Mouse (Mus musculus): ENCODE data around the gene Ankrd17. TPM values are rescaled to one million over a fixed set of nuclear protein-coding genes. Genes with fewer than 3 reads are reported as not detected.

The Ankrd17 gene
- total RNA-seq (2021): 104 and 112 TPM in 2 replicates
- long read RNA-seq, partial matches to known transcripts: 25 of 30 reads
- long read RNA-seq, other reads (novel, unspliced or antisense): 5 of 30 reads

DNA sequence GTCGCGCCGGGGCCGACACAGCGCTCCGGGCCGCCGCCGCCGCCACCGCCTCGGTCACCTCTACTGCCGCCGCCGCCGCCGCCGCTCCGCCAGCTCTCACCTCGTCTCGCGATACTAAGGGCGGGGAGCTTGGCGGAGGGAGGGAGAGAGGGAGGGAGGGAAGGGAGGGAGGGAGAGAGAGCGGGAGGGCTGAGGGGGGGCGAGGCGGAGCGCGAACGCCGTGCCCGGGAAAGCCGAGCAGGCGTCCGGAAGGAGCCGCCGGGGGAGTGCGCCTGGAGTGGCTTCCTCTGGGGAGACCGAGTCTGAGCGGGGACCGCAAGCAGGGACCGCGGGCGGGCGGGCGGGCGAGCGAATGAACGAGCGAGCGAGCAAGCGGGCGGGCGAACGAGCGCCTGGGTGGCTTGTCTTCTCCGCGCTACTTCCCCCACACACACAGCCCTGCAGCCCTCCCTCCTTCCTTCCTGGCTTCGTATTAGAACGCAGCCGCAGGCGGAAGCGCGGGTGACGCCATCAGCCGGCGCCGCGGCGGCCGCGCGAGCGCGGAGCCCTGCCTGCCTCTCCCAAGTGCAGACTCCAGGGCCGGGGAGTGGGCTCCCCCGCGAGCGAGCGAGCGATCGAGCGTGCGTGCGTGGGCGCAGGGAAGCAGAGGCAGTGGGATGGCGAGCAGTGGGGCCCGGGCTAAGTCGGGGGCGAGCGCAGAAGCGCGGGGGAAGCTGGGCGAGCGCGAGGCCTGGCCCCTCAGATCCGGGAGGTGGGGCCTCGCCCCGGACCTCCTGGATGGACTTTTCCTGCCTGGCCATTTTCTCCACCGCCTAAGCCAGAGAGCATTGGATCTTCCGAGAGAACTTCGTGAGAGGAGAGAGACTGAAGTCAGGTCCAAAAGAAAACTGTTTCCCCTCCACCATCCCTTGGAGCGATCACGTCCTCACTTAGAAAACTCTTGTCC lies at the start of gene Ankrd17:
TSS of gene Ankrd17 (minus strand) at position 457 of the 946 bp plus-strand sequence.
- peak; percentile 89 for DNase-seq

DNA sequence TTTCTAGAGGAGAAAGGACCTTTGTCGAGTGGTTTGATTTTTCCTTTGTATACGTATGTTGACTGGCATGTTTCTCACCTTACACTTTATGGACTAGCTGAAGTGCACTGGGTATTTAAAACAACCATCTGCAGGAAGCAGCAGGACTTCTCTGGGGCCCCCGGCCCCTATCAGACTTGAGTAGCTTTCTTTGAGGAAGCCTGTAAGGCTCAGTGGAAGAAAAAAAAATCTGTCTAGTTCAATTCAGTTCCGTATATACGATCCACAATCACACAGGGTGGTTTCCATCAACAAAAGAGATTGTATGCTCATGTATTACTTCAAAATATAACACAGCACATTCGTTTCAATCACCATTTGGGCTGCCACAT lies 48.5 kb upstream of the Ankrd17 start:
- no peak for DNase-seq

DNA sequence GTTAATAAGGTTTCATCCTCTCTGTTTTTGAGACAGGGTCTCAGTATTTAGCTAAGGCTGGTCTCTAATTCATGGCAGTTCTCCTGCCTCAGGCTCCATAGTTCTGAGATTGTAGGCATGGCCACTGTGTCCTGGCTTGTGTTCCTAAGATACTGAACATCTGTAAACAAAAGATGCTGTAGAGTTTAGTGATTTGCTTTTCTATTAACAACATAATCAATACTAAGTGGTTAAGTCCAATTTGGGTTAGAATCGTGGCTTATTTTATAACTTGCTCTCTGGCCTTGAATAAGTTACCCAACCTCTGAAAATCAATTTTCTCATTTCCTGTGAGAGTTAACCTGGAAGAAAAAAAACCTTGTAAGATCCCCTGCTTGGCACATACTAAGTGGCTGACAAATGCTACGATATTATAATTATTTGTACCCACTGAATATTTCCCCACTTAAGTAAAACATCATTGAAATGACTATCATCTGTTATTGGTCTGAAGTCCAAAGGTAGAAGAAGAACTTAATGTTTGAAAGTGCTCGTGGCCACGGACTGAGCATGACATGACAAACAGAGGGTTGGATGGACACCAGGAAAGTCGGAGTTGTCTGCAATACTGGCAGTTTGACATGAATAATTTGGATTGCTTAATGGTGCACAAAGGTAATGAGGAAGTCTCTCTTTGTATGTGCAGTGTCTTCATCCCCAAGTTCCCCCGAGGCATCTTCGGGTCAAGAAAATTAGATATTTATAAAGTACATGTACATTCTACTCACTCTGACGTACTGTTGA lies 48.0 kb upstream of the Ankrd17 start:
- no peak for DNase-seq

DNA sequence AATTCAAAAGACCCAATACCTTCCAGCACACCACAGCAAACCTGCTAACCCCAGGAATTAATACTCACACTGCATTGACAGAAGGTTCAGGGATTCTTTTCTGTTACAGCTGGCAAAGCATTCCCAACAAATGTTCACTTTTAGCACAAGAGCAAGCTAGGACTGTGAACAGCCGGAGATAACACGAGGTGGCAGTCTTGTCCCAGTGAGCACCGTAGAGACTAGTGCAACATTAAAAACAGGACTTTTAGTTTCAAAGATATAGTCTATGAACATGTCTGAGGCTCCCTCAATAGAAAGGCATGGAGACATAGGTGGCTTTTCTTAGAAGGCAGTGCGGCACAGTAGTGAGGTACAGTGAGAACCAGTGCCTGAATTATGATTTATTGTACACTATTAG lies 38.8 kb upstream of the Ankrd17 start:
- no peak for DNase-seq

DNA sequence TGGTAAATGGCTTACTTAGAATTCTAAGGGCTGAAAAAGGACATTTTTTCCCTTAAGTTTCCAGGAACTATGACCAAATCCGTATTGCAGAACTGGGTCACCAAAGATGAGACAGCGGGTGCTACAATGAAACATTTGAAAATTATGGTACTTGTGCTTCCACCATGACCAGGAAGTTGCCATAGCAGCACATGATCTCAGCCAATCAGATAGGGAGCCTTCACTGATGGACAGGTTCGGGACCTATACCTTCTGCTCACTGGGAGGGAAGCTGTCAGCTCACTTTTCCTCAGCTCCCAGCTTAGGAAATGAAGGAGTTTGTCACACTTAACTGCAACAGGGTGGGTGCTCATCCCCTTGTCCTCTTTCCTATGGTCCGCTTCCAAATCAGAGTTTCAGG lies 30.4 kb upstream of the Ankrd17 start:
- DNase-seq: no peak

DNA sequence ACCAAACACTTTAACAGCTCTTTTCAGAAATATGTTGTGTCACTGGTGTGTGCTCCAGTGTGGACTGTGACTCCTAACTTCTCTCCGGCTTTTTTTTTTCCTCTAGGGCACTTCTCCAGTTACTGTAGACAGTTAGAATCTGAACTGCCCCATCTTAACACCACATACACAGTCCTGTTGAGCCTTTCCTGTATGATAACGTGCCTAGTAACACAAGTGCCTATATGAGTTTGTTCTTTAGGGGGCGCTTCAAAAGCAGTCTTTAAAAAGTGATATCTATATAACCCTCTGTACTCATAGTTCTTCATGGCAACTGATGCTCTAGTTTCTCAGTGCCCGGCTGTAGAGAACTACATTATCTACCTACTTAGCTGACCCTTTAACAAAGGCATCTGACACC lies 27.9 kb upstream of the Ankrd17 start:
- DNase-seq: no peak

DNA sequence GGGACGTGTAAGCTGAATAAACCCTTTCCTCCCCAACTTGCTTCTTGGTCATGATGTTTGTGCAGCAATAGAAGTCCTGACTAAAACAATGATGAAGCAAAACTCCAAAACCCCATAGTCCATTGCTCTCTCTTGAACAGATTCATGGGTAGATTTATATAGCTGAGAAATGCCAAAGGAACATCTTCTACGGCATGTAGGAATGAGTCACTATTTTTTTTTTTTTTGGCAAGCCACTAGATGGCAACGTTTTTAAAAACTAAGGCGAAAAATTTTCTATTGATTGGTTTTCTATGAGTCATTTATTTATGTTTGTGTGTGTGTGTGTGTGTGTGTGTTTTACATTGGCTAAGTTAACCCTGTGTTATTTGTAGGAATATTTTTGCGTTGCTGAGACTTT lies 27.4 kb upstream of the Ankrd17 start:
- DNase-seq: no peak

DNA sequence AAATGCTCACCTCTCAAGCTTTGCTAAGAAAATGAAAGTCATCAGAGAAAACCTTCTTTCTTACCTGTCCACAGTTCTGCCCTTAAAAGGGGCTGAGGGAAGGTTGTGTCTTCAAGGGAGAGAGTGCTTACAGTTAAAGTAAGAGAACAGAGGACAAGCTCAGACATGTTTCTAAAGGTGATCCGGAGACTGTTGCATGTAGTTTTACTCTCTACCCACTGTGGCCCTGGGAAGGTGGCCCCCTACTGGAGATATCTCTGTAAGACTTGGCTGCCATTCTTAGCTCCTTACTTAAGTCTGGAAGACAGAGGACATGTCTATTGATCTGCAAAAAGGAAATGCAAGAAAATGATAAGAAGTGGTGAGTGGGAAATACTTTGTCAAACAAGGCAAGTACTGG lies 16.7 kb upstream of the Ankrd17 start:
- peak; percentile 16 for DNase-seq

DNA sequence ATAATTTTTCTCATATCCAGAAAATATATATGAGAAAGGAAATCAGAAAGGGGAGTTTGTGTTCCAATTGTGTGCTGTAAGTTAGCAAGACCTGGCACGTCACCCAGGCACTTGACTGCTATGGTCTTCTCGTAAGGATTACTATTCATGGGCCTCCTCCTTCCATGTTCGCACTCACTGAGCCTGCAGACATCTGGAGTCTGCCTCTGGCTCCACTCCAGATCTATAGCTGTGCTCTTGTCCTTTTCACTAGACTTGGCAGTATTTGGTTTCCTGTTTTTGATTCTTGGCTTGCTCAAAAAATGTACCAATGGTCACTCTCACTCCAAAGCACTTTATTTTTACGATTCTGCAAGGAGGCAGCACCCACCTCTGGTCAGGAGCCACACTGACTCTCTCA lies 15.1 kb upstream of the Ankrd17 start:
- no peak for DNase-seq

DNA sequence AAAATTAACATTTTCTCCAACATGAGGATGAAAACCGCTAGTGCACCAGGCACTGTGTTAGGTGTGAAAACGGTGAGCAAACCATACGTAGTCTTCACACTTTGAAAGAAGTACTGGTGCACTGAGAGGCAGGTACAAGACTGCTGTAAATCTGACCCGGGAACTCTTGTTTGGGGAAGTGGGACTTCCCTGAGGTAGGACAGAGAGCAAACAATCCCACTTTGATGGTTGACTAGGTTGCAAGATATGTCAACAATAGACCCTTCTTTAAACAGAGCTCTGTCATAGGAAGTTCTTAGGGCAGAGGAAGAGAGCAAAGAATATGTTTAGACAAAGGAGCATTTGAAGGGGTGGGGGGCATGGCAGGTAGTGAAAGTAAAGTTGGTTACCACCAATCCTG lies 7.3 kb upstream of the Ankrd17 start:
- DNase-seq: no peak

DNA sequence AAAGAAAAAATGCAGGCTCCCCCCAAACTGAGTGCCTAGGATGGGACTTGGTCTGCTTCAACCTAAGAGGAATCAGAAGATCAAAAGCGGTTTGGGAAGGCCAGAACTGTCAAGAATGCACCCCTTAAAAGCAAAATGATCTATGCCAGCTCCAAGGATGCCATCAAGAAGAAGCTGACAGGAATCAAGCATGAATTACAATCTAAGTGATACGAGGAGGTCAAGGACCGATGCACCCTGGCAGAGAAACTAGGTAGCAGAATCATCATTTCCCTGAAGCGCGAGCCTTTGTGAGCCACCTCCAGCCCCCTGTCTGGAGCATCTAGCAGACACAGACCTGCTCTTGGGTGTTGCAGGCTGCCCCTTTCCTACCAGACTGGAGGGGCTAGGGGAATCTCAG lies 4.0 kb upstream of the Ankrd17 start:
- peak; percentile 16 for DNase-seq

DNA sequence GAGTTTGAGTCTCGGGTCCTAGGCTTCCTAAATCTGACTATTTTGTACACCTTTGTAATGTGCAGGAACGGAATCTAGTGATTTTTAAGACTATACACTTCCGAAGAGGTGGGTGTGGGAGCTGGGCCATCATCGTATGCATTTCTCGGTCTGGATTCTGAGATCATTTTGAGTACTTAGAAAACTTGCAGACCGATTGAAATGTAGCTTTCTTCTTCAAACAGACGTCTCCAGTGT lies 608 bp upstream of the Ankrd17 start, which contains the start of gene Gm9958:
TSS of gene Gm9958 (plus strand) at position 138 of the 237 bp plus-strand sequence.
- DNase-seq: no peak

DNA sequence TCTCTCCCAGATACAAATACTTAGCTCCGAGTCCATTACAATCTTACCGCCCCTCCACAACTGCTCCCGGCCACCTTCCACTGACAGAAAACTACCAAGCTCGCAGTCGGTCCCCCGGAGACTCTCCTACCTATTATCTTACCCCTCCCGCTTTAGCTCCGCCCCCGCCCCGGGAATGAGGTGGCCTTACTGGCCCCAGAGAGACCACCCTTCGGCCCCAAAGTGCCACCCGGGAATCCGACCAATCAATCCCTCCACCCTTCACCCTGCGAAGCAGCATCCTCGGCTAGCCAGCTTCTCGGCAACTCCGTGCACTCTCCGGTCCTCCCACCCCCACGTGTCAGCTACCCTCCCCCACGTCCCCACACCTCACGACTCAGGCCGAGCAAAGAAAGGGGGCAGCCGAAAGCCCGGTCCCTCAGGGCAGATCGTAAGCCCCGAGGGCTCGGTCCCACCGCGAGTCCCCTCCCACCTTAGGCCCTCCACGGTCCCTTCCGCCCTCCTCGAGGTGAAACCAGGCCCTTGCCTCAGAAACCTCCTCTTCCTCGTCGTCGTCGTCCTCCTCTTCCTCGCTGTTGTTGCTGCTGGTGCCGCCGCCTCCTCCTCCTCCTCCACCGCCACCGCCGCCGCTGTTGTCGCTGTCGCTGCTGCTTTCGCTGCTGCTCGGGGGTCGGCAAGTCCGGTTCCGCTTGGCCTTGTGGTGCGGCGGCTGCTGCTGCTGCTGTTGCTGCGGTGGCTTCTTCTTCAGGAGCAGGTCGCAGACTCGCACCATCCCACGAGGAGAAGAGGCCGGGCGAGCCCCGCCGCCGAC lies 1.0 kb downstream of the Ankrd17 start:
- DNase-seq: peak; percentile 62

DNA sequence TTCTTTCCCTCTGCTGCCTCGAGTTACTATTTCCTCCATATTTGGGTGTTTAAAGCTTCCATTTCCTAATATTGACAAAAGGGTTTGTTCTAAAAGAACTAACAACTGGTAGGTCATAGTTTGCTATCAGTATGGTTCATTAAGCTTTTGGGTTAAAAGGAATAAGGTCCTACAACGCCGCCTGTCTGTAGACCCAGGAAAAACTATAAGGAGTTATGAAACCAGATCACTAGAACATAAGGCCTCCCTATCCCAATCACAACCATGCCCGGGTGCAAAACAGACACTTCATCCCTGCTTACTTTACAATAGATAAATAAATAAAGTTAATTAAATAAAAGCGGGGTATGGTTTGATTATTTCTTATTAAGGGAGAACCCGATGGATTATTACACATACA lies 1.9 kb downstream of the Ankrd17 start:
- peak; percentile 54 for DNase-seq

DNA sequence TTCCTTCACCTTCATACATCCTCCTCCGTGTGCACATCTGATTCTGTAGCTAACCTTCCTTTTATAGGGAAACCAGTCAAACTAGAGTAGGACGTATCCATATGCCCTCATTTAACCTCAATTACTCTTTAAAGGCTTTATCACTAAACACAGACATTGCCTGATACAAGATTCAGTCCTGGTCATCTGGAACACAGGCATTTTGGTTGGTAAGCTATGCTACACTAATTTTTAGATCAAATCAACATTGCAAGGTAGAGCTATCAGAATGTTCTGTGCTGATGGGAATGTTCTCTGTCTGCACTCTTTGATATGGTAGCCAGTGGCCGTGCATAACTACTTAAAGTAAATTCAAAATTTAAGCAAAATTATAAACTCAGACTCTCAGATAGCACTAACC lies 10.6 kb downstream of the Ankrd17 start:
- no peak for DNase-seq

DNA sequence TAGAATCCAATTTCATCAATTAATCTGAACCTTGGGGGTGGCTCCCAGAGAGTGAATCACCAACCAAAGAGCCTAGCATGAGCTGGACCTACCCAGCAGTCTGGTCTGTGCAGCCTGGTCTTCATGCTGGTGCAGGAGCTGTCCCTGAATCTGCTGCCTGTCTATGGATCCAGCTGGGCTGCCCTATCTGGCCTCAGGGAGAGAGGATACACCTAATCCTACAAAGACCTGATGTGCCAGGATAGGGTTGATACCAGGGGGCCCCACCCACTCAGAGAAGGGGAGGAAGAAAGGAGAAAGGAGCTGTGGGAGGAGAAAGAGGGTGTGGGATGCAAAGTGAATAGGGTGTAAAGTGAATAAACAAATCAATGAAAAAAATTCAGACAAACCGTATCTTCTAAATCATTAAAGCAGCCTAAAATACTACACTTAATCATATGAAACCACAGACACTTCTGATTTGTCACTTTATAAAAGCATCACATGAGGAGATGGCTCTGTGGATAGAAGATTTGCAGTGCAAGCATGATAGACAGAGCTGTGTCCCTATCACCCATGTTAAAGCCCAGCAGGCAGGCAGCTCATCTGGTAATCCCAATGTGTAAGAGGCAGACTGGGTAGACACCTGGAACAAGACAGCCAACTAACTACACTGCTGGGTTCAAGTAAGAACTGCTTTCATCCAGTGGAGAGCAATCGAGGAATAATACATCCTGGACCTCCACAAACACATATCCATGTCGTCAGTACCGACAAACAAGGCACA lies 12.6 kb downstream of the Ankrd17 start:
- no peak for DNase-seq

DNA sequence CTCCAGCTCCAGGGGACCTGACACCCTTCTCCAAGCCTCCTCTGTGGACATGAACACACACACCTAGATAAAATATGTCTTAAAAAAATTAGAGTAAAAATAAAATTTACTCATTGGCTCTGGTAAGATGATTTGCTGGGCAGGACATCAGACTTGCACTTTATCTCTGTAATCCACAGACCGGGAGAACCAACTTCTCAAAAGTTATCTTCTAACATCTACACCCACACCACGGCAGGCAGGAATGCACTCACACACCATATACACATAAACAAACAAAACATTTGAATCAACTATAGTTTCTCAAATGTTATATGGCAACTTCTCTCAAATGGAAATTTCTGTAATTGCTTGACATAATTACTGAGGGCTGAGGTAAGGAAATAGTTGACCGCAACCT lies 19.5 kb downstream of the Ankrd17 start:
- DNase-seq: no peak

DNA sequence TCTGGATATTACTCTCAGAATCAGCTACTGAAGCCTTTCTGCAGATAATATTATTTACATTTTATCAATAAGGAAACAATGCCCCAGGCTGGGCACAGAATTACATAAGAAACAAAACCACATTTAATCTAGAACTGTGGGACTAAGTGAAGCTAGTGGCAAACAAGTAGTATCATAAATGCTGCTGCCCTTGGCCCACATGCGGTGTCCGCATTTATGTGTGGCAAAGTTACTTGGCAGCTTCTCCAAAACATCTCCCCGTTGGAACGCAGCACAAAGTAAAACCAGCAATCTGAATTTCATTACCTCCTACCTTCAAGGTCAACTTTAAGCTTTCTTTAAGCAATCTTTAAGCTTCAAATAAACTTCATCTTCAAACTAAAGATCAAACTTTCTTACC lies 25.5 kb downstream of the Ankrd17 start:
- DNase-seq: peak; percentile 16

DNA sequence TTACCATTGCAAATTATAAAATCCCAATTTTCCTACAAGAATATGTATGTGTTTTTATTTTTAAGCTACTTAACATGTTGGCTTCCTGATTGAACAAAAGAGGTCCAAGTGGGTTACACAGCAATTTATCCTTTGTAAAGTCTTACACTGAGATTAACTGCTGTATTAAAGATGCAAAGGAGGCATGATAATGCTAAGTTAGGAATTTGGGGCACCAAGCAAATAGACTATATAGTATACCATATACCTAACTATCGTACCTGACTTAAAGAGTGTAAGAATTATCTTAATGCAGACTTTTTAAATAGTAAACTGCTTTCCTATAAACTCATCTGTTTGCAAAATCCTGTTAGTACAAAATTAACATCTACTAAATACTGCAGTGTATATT lies 26.4 kb downstream of the Ankrd17 start:
- DNase-seq: no peak

DNA sequence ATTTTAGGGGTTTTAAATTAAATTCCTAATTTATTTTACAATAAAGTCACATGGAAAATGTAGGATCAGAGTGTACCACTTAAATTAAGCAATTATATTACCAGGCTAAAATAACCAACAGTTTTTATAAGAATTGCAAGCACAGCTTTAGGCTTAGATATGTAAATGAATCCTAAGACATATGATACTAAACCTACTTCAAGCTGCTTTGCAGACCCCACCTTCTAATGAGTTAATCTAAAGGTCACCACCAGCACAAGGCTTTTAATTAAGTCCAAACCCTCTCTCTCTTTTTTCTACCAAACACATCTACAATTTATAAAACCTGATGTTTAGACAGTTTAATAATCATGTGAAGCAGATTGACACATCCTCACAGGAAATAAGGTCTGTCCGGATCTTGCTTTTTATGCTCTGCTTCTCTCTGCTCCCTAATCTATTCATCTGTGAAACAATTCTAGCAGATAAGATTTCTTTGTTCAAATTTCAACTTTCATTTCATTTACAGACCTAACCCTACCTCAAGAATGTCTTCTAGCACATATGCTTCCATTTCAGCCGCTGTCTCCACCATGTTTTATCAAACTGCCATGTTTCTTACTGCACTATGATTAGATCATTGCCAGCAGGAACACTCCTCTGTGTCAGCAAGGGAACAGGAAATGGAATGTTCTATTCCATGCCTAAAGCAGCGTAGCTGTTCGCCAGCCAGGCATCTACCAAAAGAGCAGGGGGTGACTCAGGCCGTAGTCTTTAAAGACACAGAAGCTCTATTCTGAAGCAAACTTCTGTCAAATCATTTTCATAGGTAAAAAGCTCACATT lies 27.0 kb downstream of the Ankrd17 start:
- peak; percentile 64 for DNase-seq

All from adrenal gland, postnatal 25 days (tissue).